Mouse (Mus musculus): ENCODE data around the gene Ywhab.
A peak's percentile ranks its signal among the peaks of the same experiment; 100 is the strongest.

Gene Ywhab

GRCm38 (mm10) chr2:164007987-164008545 lies 13.3 kb downstream of the Ywhab start:
- no peak for DNase-seq (ENCODE audit: low read depth, low spot score)

GRCm38 (mm10) chr2:164009227-164009626 lies 14.5 kb downstream of the Ywhab start:
- no peak for DNase-seq (ENCODE audit: low read depth, low spot score)

GRCm38 (mm10) chr2:164010496-164010895 lies 15.7 kb downstream of the Ywhab start:
- no peak for DNase-seq (ENCODE audit: low read depth, low spot score)

- no peak for DNase-seq (ENCODE audit: low read depth, low spot score)
Measured at GRCm38 (mm10) chr2:164010944-164011343, 16.2 kb downstream of the Ywhab start.

- DNase-seq (ENCODE audit: low read depth, low spot score), result no peak
Measured at GRCm38 (mm10) chr2:164015304-164015703, 20.5 kb downstream of the Ywhab start.

GRCm38 (mm10) chr2:164018910-164019309 lies 24.1 kb downstream of the Ywhab start:
- DNase-seq (ENCODE audit: low read depth, low spot score), result no peak

GRCm38 (mm10) chr2:164019943-164020342 lies 25.2 kb downstream of the Ywhab start:
- DNase-seq (ENCODE audit: low read depth, low spot score), result no peak

GRCm38 (mm10) chr2:164022104-164022503 lies 27.3 kb downstream of the Ywhab start:
- no peak for DNase-seq (ENCODE audit: low read depth, low spot score)

GRCm38 (mm10) chr2:164025150-164025549 lies 30.4 kb downstream of the Ywhab start, which contains the start of gene Pabpc1l:
Gene Pabpc1l, plus strand, starts transcription at chr2:164025450.
- no peak for DNase-seq (ENCODE audit: low read depth, low spot score)

- DNase-seq (ENCODE audit: low read depth, low spot score), result no peak
Measured at GRCm38 (mm10) chr2:164031147-164031546, 36.4 kb downstream of the Ywhab start.

- no peak for DNase-seq (ENCODE audit: low read depth, low spot score)
Measured at GRCm38 (mm10) chr2:164032973-164033372, 38.2 kb downstream of the Ywhab start.

- no peak for DNase-seq (ENCODE audit: low read depth, low spot score)
Measured at GRCm38 (mm10) chr2:164036520-164037019, 41.8 kb downstream of the Ywhab start.

- DNase-seq (ENCODE audit: low read depth, low spot score), result no peak
Measured at GRCm38 (mm10) chr2:164038407-164039028, 43.8 kb downstream of the Ywhab start.

GRCm38 (mm10) chr2:164040949-164041348 lies 46.2 kb downstream of the Ywhab start:
- DNase-seq (ENCODE audit: low read depth, low spot score), result no peak

- no peak for DNase-seq (ENCODE audit: low read depth, low spot score)
Measured at GRCm38 (mm10) chr2:164041523-164041922, 46.8 kb downstream of the Ywhab start.

GRCm38 (mm10) chr2:164047197-164047690 lies 52.5 kb downstream of the Ywhab start:
- DNase-seq (ENCODE audit: low read depth, low spot score), result peak; percentile 14

- no peak for DNase-seq (ENCODE audit: low read depth, low spot score)
Measured at GRCm38 (mm10) chr2:164053767-164054166, 59.0 kb downstream of the Ywhab start.

GRCm38 (mm10) chr2:164054671-164055070 lies 59.9 kb downstream of the Ywhab start:
- DNase-seq (ENCODE audit: low read depth, low spot score), result no peak

- DNase-seq (ENCODE audit: low read depth, low spot score), result no peak
Measured at GRCm38 (mm10) chr2:164059634-164060235, 65.0 kb downstream of the Ywhab start.

Data from embryo, embryonic 11.5 days (tissue).